Mouse (Mus musculus): ENCODE results near the gene Olfr804. TPM values are rescaled to one million over a fixed set of nuclear protein-coding genes. Genes with fewer than 3 reads are reported as not detected.

Olfr804 gene
- total RNA-seq (2021) = not detected

- no peak for DNase-seq (ENCODE audit: extremely low spot score in 1 of 2, low spot score in 1 of 2)
These were observed at the start of gene Olfr804 for GRCm38 (mm10) chr10:129702910-129703309. Gene Olfr804 (plus strand): TSS chr10:129703210.

GRCm38 (mm10) chr10:129657394-129657793, 45.6 kb upstream of the Olfr804 start, which contains the start of gene Olfr800:
Gene Olfr800 (plus strand): TSS chr10:129657694.
- DNase-seq (ENCODE audit: extremely low spot score in 1 of 2, low spot score in 1 of 2) = no peak

GRCm38 (mm10) chr10:129673765-129674164, 29.2 kb upstream of the Olfr804 start, which contains the start of gene Olfr801:
Gene Olfr801 (minus strand): TSS chr10:129673865.
- no peak for DNase-seq (ENCODE audit: extremely low spot score in 1 of 2, low spot score in 1 of 2)

GRCm38 (mm10) chr10:129688069-129688468, 14.9 kb upstream of the Olfr804 start, which contains the start of gene Olfr802:
Gene Olfr802 (minus strand): TSS chr10:129688169.
- no peak for DNase-seq (ENCODE audit: extremely low spot score in 1 of 2, low spot score in 1 of 2)

GRCm38 (mm10) chr10:129694186-129694585, 8.8 kb upstream of the Olfr804 start, which contains the start of gene Olfr803:
Gene Olfr803 (minus strand): TSS chr10:129694286.
- DNase-seq (ENCODE audit: extremely low spot score in 1 of 2, low spot score in 1 of 2) = no peak

- no peak for DNase-seq (ENCODE audit: extremely low spot score in 1 of 2, low spot score in 1 of 2)
These were observed 26.3 kb downstream of the Olfr804 start, which contains the start of gene Olfr805 for GRCm38 (mm10) chr10:129729275-129729674. Gene Olfr805 (minus strand): TSS chr10:129729375.

- DNase-seq (ENCODE audit: extremely low spot score in 1 of 2, low spot score in 1 of 2) = no peak
These were observed 38.8 kb downstream of the Olfr804 start, which contains the start of gene Olfr806 for GRCm38 (mm10) chr10:129741821-129742220. Gene Olfr806 (minus strand): TSS chr10:129741921.

GRCm38 (mm10) chr10:129757693-129758092, 54.7 kb downstream of the Olfr804 start, which contains the start of gene Olfr807:
Gene Olfr807 (minus strand): TSS chr10:129757793.
- DNase-seq (ENCODE audit: extremely low spot score in 1 of 2, low spot score in 1 of 2) = no peak

Small RNAs within 50 kb of the gene (microRNA-seq; reads per million reads assigned to microRNA genes)
- gene Gm24485 = 0 reads per million in 2 experiments

Other genes starting within 250 kb of the Olfr804 start
- gene Olfr787, start 241.3 kb upstream of the Olfr804 start, total RNA-seq (2021) = not detected
- not detected for gene Olfr788, start 232.2 kb upstream of the Olfr804 start, total RNA-seq (2021)
- gene Olfr789, start 218.5 kb upstream of the Olfr804 start, total RNA-seq (2021) = not detected
- gene Olfr790, start 204.7 kb upstream of the Olfr804 start, total RNA-seq (2021) = not detected
- gene Olfr791, start 181.4 kb upstream of the Olfr804 start, total RNA-seq (2021) = not detected
- not detected for gene Olfr792, start 164.0 kb upstream of the Olfr804 start, total RNA-seq (2021)
- not detected for gene Olfr794, start 135.6 kb upstream of the Olfr804 start, total RNA-seq (2021)
- not detected for gene Olfr796, start 90.6 kb upstream of the Olfr804 start, total RNA-seq (2021)
- gene Olfr798, start 75.3 kb upstream of the Olfr804 start, total RNA-seq (2021) = not detected
- not detected for gene Olfr799, start 65.7 kb upstream of the Olfr804 start, total RNA-seq (2021)
- not detected for gene Olfr800, start 45.5 kb upstream of the Olfr804 start, total RNA-seq (2021)
- gene Olfr801, start 29.3 kb upstream of the Olfr804 start, total RNA-seq (2021) = not detected
- not detected for gene Olfr802, start 15.0 kb upstream of the Olfr804 start, total RNA-seq (2021)
- gene Olfr803, start 8.9 kb upstream of the Olfr804 start, total RNA-seq (2021) = not detected
- gene Olfr805, start 26.2 kb downstream of the Olfr804 start, total RNA-seq (2021) = not detected
- gene Olfr806, start 38.7 kb downstream of the Olfr804 start, total RNA-seq (2021) = not detected
- not detected for gene Olfr807, start 54.6 kb downstream of the Olfr804 start, total RNA-seq (2021)
- gene Olfr808, start 62.3 kb downstream of the Olfr804 start, total RNA-seq (2021) = not detected
- not detected for gene Olfr809, start 71.4 kb downstream of the Olfr804 start, total RNA-seq (2021)
- not detected for gene Olfr810, start 91.7 kb downstream of the Olfr804 start, total RNA-seq (2021)
- gene Olfr811, start 101.2 kb downstream of the Olfr804 start, total RNA-seq (2021) = not detected
- gene Olfr812, start 142.9 kb downstream of the Olfr804 start, total RNA-seq (2021) = not detected
- not detected for gene Olfr813, start 152.2 kb downstream of the Olfr804 start, total RNA-seq (2021)
- not detected for gene Olfr814, start 176.6 kb downstream of the Olfr804 start, total RNA-seq (2021)
- gene Olfr815, start 202.7 kb downstream of the Olfr804 start, total RNA-seq (2021) = not detected
- not detected for gene Olfr816, start 212.4 kb downstream of the Olfr804 start, total RNA-seq (2021)
- not detected for gene Olfr818, start 245.9 kb downstream of the Olfr804 start, total RNA-seq (2021)